Mouse (Mus musculus) kidney, postnatal 0 days (tissue): Measurements from ENCODE around the gene Cfap73. TPM values are rescaled to one million over a fixed set of nuclear protein-coding genes. Genes with fewer than 3 reads are reported as not detected.

Experiments used
- ATAC-seq: fragments of 200-750 bp; cut with Nextera tagmentation; replicated peaks from 2 replicates; pipeline ENCODE4 v1.8.0; 2017; ENCODE audit warnings: low read depth, moderate number of reproducible peaks, moderate TSS enrichment, moderate library complexity; ENCODE audit not compliant: low FRiP score
- DNase-seq: peaks from one replicate; pipeline ENCODE4 v3.0.0-alpha.2; 2016; ENCODE audit warnings: low spot score
- H3K27ac ChIP-seq: fragments of 300-500 bp; sonication (generic); 2 replicates; pipeline ENCODE4 v1.5.1; 2014; ENCODE audit warnings: mild to moderate bottlenecking
- H3K27me3 ChIP-seq: fragments of 300-500 bp; sonication (generic); 2 replicates; pipeline ENCODE4 v1.6.1; 2014; ENCODE audit warnings: low read length, mixed read lengths; ENCODE audit not compliant: insufficient read depth
- H3K36me3 ChIP-seq: fragments of 300-500 bp; sonication (generic); 2 replicates; pipeline ENCODE4 v1.6.1; 2014; ENCODE audit warnings: low read length, mixed read lengths; ENCODE audit not compliant: insufficient read depth
- H3K4me1 ChIP-seq: fragments of 300-500 bp; sonication (generic); replicated peaks from 2 replicates; pipeline ENCODE4 v1.6.1; 2014; ENCODE audit warnings: antibody characterized with exemption, low read length, mixed read lengths; ENCODE audit not compliant: insufficient read depth
- H3K4me2 ChIP-seq: fragments of 300-500 bp; sonication (generic); 2 replicates; pipeline ENCODE4 v1.6.1; 2014; ENCODE audit warnings: mild to moderate bottlenecking, low read length, moderate library complexity, mixed read lengths
- H3K4me3 ChIP-seq: fragments of 300-500 bp; sonication (generic); replicated peaks from 2 replicates; pipeline ENCODE4 v1.5.1; 2014; ENCODE audit warnings: low read depth, low read length
- H3K9ac ChIP-seq: fragments of 300-500 bp; sonication (generic); 2 replicates; pipeline ENCODE4 v1.6.1; 2014; ENCODE audit warnings: low read depth, low read length
- H3K9me3 ChIP-seq: fragments of 300-500 bp; sonication (generic); replicated peaks from 2 replicates; pipeline ENCODE4 v1.6.1; 2016; ENCODE audit warnings: low read length, inconsistent platforms, mixed read lengths
- CTCF ChIP-seq: IDR thresholded peaks from 2 replicates; pipeline ENCODE4 v1.5.1; 2016; ENCODE audit warnings: antibody characterized with exemption, low read depth, mild to moderate bottlenecking, moderate library complexity
- WGBS: fragments of 180-500 bp; shearing (Covaris S2); extraction: QIAGEN DNeasy Blood & Tissue Kit; methylation state at CpG from one replicate; pipeline ENCODE4 v1.1.7; 2014; 5-methylcytosine and 5-hydroxymethylcytosine counted together
- polyA plus RNA-seq: library from polyadenylated mRNA; unstranded; fragments of >200 nt; fragmentation: Nextera tagmentation; extraction: Ambion mirVana; gene quantifications from 2 replicates; pipeline ENCODE4 v1.2.1, GENCODE M21; 2015

Cfap73 gene
- polyA plus RNA-seq, 1 experiment from 2014 or later = not detected

- Histone ChIP-seq H3K36me3 (no peaks in the 10 kb centered on the region), H3K27ac (no peak overlapping the region), H3K4me1 (no peaks in the 10 kb centered on the region; the same call in 1 of the 2 replicates), H3K9me3 (no peaks in the 10 kb centered on the region), H3K9ac (no peak overlapping the region), H3K4me2 (peak overlapping the region; percentile 21; the same call in 1 of the 2 replicates), H3K27me3 (no peaks in the 10 kb centered on the region), H3K4me3 (no peak overlapping the region)
- DNase-seq (peak; percentile 65), ATAC-seq (peak; percentile 55)
- WGBS = 21% methylated on average over 21 of the region's 21 CpGs
- no peak for TF ChIP-seq CTCF
Measured at GRCm38 (mm10) chr5:120674229-120675145, 40.5 kb upstream of the Cfap73 start.

GRCm38 (mm10) chr5:120673626-120674025 is 39.6 kb upstream of the Cfap73 start:
- TF ChIP-seq CTCF = peak; percentile 94
- WGBS = 6% methylated on average over 12 of the region's 12 CpGs

GRCm38 (mm10) chr5:120671865-120672264 is 37.8 kb upstream of the Cfap73 start:
- Histone ChIP-seq H3K27me3 (no peaks in the 10 kb centered on the region), H3K27ac (no peak overlapping the region), H3K4me2 (no peak overlapping the region), H3K4me1 (no peaks in the 10 kb centered on the region), H3K9ac (no peak overlapping the region), H3K9me3 (no peaks in the 10 kb centered on the region), H3K36me3 (no peaks in the 10 kb centered on the region), H3K4me3 (no peak overlapping the region)
- no peak for DNase-seq
- no peak for ATAC-seq
- TF ChIP-seq CTCF = no peak
- WGBS = 70% methylated on average over 3 of the region's 3 CpGs

More at GRCm38 (mm10) chr5:120673626-120674025, 39.6 kb upstream of the Cfap73 start:
- no peak for ATAC-seq
- H3K27me3 ChIP-seq = no peaks in the 10 kb centered on the region
- no peaks in the 10 kb centered on the region for H3K9me3 ChIP-seq
- no peaks in the 10 kb centered on the region for H3K4me1 ChIP-seq
- H3K9ac ChIP-seq = no peak overlapping the region
- peak; percentile 76 for DNase-seq
- H3K4me2 ChIP-seq = no peak overlapping the region
- no peaks in the 10 kb centered on the region for H3K36me3 ChIP-seq
- no peak overlapping the region for H3K27ac ChIP-seq
- H3K4me3 ChIP-seq = no peak overlapping the region

- WGBS = 87% methylated on average over 7 of the region's 7 CpGs
- Histone ChIP-seq H3K27me3 (no peaks in the 10 kb centered on the region), H3K27ac (no peak overlapping the region), H3K36me3 (no peaks in the 10 kb centered on the region), H3K9ac (no peak overlapping the region), H3K4me3 (no peak overlapping the region), H3K9me3 (no peaks in the 10 kb centered on the region), H3K4me1 (no peaks in the 10 kb centered on the region), H3K4me2 (no peak overlapping the region)
- no peak for TF ChIP-seq CTCF
- ATAC-seq = no peak
- DNase-seq = no peak
Measured at GRCm38 (mm10) chr5:120670132-120670531, 36.1 kb upstream of the Cfap73 start.

- no peak for TF ChIP-seq CTCF
Measured at GRCm38 (mm10) chr5:120668761-120669160, 34.7 kb upstream of the Cfap73 start.

GRCm38 (mm10) chr5:120664888-120665287 is 30.9 kb upstream of the Cfap73 start:
- no peak overlapping the region for H3K4me2 ChIP-seq
- H3K4me1 ChIP-seq = no peaks in the 10 kb centered on the region
- 52% methylated on average over 2 of the region's 2 CpGs for WGBS
- no peak overlapping the region for H3K9ac ChIP-seq
- H3K9me3 ChIP-seq = no peaks in the 10 kb centered on the region
- ATAC-seq (no peak), DNase-seq (no peak)
- TF ChIP-seq CTCF = peak; percentile 16; the same call in 1 of the 2 replicates
- H3K36me3 ChIP-seq = no peaks in the 10 kb centered on the region
- H3K4me3 ChIP-seq = no peak overlapping the region
- no peaks in the 10 kb centered on the region for H3K27me3 ChIP-seq
- no peak overlapping the region for H3K27ac ChIP-seq

More at GRCm38 (mm10) chr5:120668761-120669160, 34.7 kb upstream of the Cfap73 start:
- Histone ChIP-seq H3K9ac (no peak overlapping the region), H3K27ac (no peak overlapping the region), H3K4me1 (no peaks in the 10 kb centered on the region), H3K4me3 (no peak overlapping the region), H3K9me3 (no peaks in the 10 kb centered on the region), H3K36me3 (no peaks in the 10 kb centered on the region), H3K4me2 (no peak overlapping the region), H3K27me3 (no peaks in the 10 kb centered on the region)
- WGBS = 64% methylated on average over 7 of the region's 7 CpGs
- no peak for DNase-seq
- ATAC-seq = no peak
